Mouse (Mus musculus): ENCODE results near the gene Rab3b. TPM values are rescaled to one million over a fixed set of nuclear protein-coding genes. Genes with fewer than 3 reads are reported as not detected.

The Rab3b gene
- total RNA-seq, 2 experiments from 2014 or later = 0.34 to 0.73 TPM

DNA sequence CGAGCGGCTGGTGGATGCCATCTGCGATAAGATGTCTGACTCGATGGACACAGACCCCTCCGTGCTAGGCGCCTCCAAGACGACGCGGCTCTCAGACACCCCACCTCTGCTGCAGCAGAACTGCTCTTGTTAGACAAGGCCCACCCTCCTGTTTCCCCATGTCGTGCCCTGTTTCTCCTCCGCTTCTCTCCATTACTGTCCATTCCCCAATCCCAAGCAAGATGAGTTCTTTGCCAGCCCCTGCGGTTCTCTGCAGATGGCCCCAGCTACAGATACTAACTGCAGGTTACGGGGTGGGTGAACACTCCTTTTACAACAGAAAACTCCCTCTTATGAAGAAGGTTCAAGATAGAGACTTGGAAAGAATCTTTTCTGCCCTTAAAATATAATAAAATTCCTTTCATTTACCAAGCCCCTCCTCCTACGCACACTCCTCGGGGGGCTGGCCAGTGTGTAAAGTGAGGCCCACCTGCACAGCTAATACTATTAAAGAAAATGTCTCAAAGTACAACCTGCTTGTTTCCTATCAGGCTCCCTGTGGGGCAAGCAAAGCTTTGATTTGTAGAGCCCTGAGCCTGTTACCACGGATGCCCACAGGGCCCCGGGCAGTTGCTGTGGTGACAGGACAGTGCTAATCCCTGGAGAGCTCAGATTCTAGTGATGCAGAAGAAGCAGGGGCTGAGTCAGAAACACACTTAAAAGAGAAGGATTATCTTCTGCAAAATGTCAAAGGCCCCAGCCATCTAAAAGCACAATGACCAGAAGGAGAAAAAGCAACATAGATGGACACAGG, 62.0 kb downstream of the Rab3b start:
- no peak for DNase-seq (ENCODE audit: low spot score)
- intact Hi-C loops (cut with DNase I) = no loop called here

DNA sequence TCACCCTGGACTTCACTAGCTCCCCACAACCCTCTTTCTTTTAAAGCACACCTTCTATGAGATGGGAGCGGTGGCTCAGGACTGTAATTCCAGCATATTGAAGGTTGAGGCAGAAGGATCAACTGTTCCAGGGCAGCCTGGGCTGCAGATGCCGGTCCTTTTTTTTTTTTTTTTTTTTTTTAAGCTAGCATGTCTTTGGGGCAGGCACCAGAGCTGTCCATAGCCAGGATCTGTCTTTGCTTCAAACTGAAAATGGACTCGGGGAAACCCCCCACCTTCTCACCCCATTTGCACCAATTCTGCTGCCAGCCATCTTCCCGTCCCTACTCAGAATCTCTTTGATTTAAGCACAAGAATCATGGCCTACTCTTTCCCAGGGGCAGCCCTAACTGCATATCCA, 63.3 kb downstream of the Rab3b start:
- DNase-seq (ENCODE audit: low spot score) = no peak
- intact Hi-C loops (cut with DNase I) = no loop called here

DNA sequence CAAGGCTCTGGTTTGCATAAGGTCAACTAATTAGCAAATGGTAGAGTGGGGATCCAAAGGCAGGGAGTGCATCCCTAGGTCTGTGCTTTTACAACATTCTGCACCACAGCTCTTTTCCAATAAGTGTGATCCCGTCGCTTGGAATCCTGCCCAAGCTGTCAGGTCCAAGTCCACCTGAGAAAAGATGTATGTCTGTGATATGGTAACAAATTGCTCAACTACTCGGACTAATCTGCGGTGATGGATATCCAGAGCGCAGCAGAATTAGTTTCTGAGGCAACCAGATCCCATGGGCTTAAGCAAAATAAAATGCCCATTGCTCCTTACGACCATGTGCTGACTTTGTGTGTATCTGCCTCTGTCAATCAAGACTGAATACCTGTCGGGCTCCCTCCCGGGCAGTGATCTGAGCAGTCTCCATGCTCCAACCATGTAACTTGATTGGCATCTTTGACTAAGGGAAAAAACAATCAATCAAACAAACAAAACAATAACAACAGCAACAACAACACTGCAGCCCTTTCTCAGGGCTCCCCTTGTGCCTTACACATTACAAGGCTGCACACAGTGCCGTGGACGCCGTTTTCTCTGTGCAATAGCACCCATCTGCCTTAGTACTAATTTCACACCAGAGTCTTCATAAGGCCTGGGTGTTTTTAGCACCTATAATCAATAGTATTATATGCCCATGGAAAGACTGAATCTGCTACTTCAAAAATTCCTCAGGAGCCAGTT, 64.3 kb downstream of the Rab3b start:
- intact Hi-C loops (cut with DNase I) = no loop called here
- DNase-seq (ENCODE audit: low spot score) = no peak

DNA sequence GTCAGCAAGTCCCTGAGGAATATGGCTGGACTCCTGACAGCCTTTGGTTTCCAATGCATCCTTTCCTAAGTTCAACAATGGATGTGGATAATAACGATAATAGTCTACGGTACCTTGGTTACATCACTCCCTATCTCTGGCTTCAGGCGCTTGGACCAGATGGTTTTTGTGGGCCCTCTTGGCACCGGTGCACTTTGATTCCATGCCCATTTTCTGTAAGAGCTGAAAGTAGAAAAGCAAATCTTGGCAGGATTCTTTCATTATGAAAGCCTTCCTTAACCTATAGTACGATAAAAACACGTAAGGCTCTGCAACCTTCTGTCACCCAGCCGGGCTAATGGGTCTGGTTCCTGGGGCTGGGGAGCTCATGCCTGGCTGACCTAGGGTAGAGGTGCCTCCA, 70.3 kb downstream of the Rab3b start:
- intact Hi-C loops (cut with DNase I) = no loop called here
- DNase-seq (ENCODE audit: low spot score) = no peak

DNA sequence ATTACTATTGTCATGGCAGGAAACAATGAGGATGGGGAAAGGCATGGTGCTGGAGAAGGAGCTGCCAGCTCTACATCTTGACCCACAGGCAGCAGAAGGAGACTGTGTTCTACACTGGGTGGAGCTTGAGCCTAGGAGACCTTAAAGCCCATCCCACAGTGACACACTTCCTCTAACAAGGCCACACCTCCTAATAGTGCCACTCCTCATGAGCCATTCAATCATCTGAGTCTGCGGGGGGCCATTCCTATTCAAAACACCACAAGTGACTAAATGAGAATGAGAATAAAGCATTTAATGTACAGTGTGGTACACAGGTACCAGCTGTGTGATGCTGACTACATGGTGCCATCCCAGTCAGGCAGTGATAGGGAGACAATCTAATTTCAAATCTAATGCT, 71.3 kb downstream of the Rab3b start:
- intact Hi-C loops (cut with DNase I) = no loop called here
- DNase-seq (ENCODE audit: low spot score) = no peak

DNA sequence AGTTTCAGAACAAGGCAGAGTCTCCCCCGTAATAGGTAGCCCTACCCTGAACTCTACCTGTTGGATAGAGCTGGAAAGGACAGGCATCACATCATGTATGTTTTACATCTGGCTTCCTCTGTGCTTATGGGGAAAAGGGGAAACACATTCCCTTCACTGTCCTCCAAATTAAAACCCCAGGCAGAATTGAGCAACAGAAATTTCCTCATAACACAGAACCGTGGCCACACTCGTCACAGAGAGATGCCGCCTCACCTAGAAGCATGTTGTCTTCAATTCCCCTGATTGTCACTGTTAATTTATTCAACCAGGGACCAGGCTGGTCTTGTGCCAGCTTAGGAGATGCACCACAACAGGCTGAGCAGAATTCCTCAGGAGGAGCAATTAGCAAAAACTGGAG, 72.8 kb downstream of the Rab3b start:
- intact Hi-C loops (cut with DNase I) = no loop called here
- no peak for DNase-seq (ENCODE audit: low spot score)

GRCm38 (mm10) chr4:108959696-108960095, 80.8 kb downstream of the Rab3b start:
- no peak for DNase-seq (ENCODE audit: low spot score)
- intact Hi-C loops (cut with DNase I) = no loop called here

GRCm38 (mm10) chr4:108960619-108961460, 82.0 kb downstream of the Rab3b start:
- DNase-seq (ENCODE audit: low spot score) = no peak
- intact Hi-C loops (cut with DNase I) = no loop called here

GRCm38 (mm10) chr4:108963017-108963416, 84.2 kb downstream of the Rab3b start:
- DNase-seq (ENCODE audit: low spot score) = no peak
- intact Hi-C loops (cut with DNase I) = no loop called here

DNA sequence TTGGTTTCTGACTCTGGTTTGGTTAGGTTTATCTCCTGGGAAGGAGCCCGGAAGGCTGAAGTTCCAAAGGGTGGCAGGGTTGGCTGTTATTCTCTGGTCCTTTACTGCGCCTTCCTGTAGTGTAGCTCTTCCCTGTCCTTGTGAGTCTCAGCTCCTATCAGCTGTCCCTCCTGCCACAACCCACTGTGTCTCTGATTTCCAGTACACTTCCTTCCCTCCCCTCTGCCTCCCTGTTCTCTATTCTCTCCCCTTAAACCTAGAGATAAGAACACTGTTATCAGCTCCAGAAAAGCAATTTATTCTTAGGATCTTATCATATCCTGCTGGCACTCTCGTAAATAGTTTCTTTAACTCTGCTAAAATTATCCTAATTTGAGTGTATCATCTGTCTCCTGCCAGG, 90.7 kb downstream of the Rab3b start:
- no peak for DNase-seq (ENCODE audit: low spot score)
- intact Hi-C loops (cut with DNase I) = no loop called here

DNA sequence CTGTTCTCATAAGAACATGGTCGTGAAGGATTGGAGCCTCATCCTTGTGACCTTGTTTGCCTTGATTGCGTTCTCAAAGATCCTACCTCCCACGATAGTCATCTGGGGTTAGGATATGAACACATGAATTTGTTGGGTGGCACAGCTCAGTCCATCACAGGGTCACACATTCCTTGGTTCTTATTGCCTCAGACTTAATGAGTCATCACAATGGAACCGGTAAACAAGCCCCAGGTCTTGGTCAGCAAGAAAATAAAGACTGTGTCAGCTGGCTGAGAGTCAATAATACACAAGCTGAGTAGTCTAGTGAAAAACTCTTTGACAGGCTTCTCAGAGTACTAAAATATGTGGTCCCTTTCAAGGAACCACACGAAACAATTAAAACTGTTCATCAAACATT, 92.2 kb downstream of the Rab3b start:
- DNase-seq (ENCODE audit: low spot score) = no peak
- intact Hi-C loops (cut with DNase I) = loop anchor here (10.0 kb wide), 1 partner anchor 276 kb away; no protein-coding TSS in a partner anchor

DNA sequence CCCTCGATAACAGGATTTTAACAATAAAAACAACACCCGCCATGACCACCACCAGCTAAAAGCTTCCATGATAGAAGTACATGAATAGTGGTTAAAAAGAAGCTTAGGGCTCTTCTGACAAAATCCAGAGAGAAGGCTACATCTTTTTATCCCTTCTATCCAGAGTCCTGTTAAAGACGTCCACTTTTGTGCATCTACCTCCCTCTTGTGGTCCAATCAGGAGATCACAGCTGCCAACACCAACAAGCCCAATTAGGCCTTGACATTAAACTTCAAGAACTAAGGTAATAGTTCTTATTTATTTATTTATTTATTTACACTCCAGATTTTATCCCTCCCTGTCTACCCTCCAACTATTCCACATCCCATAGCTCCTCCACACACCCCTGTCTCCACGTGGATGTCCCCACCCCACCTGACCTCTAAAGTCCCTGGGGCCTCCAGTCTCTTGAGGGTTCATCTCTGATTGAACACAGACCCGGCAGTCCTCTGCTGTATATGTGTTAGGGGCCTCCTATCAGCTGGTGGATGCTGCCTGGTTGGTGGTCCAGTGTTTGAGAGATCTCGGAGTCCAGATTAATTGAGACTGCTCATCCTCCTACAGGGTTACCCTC, 97.7 kb downstream of the Rab3b start:
- intact Hi-C loops (cut with DNase I) = loop anchor here (1.0 to 10.0 kb wide), 3 partner anchors 106 to 282 kb away; no protein-coding TSS in a partner anchor
- no peak for DNase-seq (ENCODE audit: low spot score)

GRCm38 (mm10) chr4:108986833-108987472, 108.1 kb downstream of the Rab3b start:
- no peak for DNase-seq (ENCODE audit: low spot score)
- intact Hi-C loops (cut with DNase I) = no loop called here

DNA sequence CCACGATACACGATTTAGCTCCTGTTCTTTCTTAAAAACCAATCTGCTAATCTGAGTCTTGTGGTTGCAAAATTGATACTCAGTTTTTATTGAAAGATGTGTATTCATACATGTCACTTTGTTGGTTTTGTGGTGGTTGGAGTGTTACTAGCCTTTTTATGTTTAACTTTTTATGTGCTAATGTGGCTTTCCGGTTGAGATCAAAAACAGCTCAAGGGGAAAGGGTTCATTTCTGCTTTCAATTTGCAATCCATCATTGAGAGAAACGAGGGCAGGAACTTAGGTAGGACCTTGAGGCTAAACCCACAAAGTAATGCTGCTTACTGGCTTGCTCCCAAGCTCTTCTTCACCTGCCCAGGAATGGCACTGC, 108.6 kb downstream of the Rab3b start:
- intact Hi-C loops (cut with DNase I) = no loop called here
- no peak for DNase-seq (ENCODE audit: low spot score)

GRCm38 (mm10) chr4:108989430-108989829, 110.6 kb downstream of the Rab3b start:
- DNase-seq (ENCODE audit: low spot score) = no peak
- intact Hi-C loops (cut with DNase I) = no loop called here

DNA sequence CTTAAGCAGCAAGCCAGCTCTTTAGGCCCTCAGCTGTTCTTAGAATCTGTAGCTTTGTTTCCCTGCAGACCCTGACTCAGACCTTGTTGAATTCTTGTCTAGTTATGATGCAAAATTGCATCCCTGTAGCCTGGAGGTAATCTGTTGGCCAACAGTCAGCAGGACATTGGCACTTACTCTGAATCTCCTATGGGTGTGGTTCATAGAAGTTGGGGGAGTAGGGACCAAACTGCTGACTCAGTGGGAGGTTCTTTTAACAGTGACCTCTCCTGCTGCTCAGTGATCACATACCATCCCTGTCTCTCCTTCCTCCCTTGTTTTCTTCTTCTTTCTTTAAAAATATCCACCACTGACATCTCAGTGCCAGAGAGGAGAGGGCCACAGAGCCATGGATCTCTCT, 111.2 kb downstream of the Rab3b start:
- intact Hi-C loops (cut with DNase I) = no loop called here
- no peak for DNase-seq (ENCODE audit: low spot score)

DNA sequence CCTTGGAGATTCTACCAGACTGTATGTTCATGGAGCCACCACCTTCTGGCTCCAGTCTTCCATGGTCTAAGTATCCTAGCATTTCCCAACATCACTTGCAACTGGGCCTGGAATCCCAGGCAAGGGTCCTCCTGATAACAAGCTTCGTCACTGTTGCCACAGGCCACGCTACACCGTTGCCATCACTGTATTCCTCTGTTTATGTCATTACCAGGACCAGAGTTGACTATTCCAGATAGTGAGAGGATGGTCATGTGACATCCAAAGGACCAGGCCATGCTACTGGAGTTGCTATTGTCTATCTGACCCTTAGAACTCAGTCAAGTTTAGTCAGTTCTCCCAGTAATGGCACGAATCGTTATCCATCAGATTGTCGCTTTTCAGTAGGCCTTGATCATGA, 111.7 kb downstream of the Rab3b start:
- intact Hi-C loops (cut with DNase I) = no loop called here
- DNase-seq (ENCODE audit: low spot score) = no peak

GRCm38 (mm10) chr4:108991811-108992210, 112.9 kb downstream of the Rab3b start:
- intact Hi-C loops (cut with DNase I) = no loop called here
- DNase-seq (ENCODE audit: low spot score) = no peak
